Mouse (Mus musculus) testis, adult 2 months (tissue): ENCODE results near the gene Jag2.

ENCODE experiments used
- CTCF ChIP-seq: fragments of 200-500 bp; IDR thresholded peaks from 2 replicates; pipeline ENCODE4 v1.5.1; 2012; ENCODE audit warnings: low read depth, mild to moderate bottlenecking, inconsistent platforms, low read length, moderate library complexity; ENCODE audit not compliant: control insufficient read depth, insufficient read depth, insufficient replicate concordance
- POLR2A ChIP-seq: fragments of 200-500 bp; IDR thresholded peaks from 2 replicates; pipeline ENCODE4 v1.6.1; 2012; ENCODE audit warnings: low read depth, mild to moderate bottlenecking, inconsistent platforms, low read length, moderate library complexity; ENCODE audit not compliant: control insufficient read depth

DNA sequence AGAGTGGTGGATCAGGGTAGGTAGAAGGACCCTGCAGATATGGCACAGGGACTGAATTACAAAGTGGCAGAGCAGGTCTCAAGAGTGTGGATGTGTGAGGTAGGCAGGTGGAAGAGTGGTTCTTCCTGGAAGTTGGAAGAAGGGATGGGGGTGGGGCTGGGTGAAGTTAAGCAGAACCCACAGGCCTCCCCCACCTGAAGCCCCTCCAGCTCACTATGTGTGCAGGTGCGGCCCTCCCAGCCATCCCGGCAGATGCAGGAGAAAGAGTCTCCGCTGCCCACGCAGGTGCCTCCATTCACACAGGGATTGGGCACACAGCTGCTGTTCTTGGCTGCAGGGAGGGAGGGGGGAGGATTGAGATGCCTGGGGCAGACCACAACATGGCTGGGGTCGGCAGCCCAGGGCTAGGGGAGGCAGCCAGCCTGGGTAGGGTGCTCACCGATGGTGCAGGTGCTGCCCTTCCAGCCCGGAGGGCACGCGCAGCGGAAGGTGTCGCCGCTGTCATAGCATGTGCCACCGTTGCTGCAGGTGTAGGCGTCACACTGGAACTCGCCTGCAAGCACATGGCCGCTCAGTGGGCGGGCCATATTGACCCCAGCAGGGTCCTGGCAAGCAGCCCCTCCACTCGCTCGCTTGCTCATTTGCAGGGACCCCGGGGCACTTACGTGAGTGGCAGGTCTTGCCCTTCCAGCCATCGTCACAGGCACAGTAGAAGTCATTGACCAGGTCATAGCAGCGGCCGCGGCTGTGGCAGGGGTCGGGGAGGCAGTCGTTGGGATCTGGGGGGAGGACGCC lies 16.4 kb downstream of the Jag2 start:
- TF ChIP-seq CTCF, result no peak
- no peak for TF ChIP-seq POLR2A
